Mouse (Mus musculus): ENCODE measurements around the gene Gm10322.

The Gm10322 gene

GRCm38 (mm10) chr10:59665503-59666291, 49.8 kb downstream of the Gm10322 start:
- DNase-seq, result no peak

Measured in kidney, postnatal 36 days (tissue).